Mouse (Mus musculus): Measurements from ENCODE around the gene Efl1. TPM values are rescaled to one million over a fixed set of nuclear protein-coding genes. Genes with fewer than 3 reads are reported as not detected.

Efl1 gene
- polyA plus RNA-seq, 1 experiment from 2014 or later: 17.3 TPM

DNA sequence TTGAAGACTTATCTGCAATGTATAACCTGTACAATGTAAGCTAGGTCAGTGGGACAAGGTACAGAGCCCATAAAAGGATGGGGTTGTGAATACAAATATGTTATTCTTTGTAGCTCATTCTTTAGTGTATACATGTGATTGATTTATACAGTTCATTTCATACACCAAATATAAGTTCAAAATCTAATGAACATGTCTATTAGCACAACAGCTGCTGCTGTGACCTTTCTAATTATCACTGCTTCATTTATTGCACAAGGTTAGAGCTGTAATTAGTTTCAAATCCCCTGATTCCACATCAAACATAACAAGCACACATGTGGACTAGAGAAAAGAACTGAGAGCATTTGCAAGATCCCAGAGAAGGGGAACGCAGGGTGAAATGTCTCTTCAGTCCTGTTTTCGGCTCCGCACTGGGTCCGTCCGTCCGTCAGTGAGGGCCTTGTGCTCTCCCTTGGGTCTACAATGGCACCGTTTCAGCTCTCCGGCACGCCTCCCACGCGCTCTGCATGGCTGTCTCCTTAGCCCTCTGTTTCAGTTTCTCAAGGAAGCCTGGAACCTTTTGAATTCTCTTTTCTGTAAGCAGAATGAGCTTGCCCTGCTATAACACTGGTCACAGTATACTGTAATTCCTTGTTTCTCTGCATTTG lies 94.8 kb downstream of the Efl1 start:
- H3K27ac ChIP-seq (ENCODE audit: low read length): no peak overlapping the region; the same call in 1 of the 2 replicates
- no peaks in the 10 kb centered on the region for H3K9me3 ChIP-seq (replicated peaks; ENCODE audit: control insufficient read depth, low read length, poor library complexity, severe bottlenecking)
- no peak overlapping the region for H3K9ac ChIP-seq (ENCODE audit: low read depth, low read length)
- no peak for ATAC-seq
- no peak overlapping the region for H3K4me3 ChIP-seq (ENCODE audit: low read depth, low read length)
- H3K27me3 ChIP-seq (ENCODE audit: control insufficient read depth, insufficient read depth, low read depth, low read length): no peaks in the 10 kb centered on the region
- H3K4me1 ChIP-seq (ENCODE audit: control insufficient read depth, insufficient read depth, low read length): peaks cover 7% of the 10 kb centered on the region
- peak overlapping the region; percentile 9; the same call in 1 of the 2 replicates for H3K4me2 ChIP-seq (ENCODE audit: low read length)
- no peaks in the 10 kb centered on the region for H3K36me3 ChIP-seq (ENCODE audit: control insufficient read depth, insufficient read depth, low read length)
- 57% methylated on average over 11 of the region's 11 CpGs for WGBS

DNA sequence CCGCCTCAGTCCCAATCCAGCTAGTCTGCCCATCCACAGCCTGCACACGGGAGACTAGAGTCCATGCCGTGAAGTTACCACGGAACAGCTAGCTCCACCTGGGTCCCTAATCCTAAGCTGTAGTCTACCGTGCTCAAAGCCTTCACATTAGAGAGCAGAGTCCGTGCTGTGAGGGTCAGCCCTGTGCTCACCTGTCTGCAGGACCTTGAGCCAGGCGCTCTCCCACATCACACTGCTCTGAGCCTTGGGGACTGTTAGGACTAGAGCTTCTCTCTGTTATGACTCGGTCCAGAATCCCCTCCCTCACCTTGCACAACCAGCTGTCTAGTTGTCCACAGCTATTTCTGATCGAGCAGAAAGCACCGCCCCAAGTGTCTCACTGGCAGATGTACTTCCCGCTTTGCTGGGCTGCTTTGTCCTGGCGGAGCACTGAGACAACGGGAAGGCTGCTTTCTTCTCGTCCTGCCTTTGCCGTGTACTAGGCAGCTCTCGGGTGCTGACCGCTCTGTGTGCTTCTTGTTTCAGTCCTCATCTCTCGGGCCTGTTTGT lies 95.8 kb downstream of the Efl1 start:
- ATAC-seq: no peak
- H3K4me2 ChIP-seq (ENCODE audit: low read length): no peak overlapping the region
- H3K27ac ChIP-seq (ENCODE audit: low read length): no peak overlapping the region
- H3K4me3 ChIP-seq (ENCODE audit: low read depth, low read length): no peak overlapping the region
- H3K9ac ChIP-seq (ENCODE audit: low read depth, low read length): no peak overlapping the region
- H3K4me1 ChIP-seq (ENCODE audit: control insufficient read depth, insufficient read depth, low read length): peaks cover 7% of the 10 kb centered on the region
- H3K36me3 ChIP-seq (ENCODE audit: control insufficient read depth, insufficient read depth, low read length): no peaks in the 10 kb centered on the region
- H3K27me3 ChIP-seq (ENCODE audit: control insufficient read depth, insufficient read depth, low read depth, low read length): no peaks in the 10 kb centered on the region
- no peaks in the 10 kb centered on the region for H3K9me3 ChIP-seq (replicated peaks; ENCODE audit: control insufficient read depth, low read length, poor library complexity, severe bottlenecking)
- 76% methylated on average over 18 of the region's 18 CpGs for WGBS

DNA sequence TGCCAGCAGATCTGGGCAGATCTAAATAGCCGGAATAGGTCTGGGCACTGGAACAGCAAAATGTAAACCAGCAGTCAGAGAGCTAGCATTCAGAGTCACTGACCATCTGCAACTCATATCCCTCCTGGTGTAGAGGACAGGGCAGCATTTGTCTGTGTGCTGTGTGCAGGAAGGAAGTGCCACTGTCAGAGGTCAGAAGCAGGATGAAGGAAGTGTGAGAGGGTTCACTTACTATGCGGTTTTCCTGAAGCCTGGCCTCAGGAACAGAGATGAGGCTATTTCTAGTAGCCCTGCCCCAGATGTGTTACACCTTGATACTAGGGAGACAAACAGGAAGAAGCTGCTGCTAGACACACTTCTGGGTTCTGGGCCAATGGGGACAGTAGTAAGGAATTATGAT lies 100.4 kb downstream of the Efl1 start:
- 89% methylated on average over 2 of the region's 2 CpGs for WGBS
- Histone ChIP-seq H3K4me3 (ENCODE audit: low read depth, low read length) (no peak overlapping the region), H3K4me1 (ENCODE audit: control insufficient read depth, insufficient read depth, low read length) (0 out of 2 replicates have a peak, but pooled peaks cover 2% of the 10 kb centered on the region), H3K27ac (ENCODE audit: low read length) (no peak overlapping the region), H3K4me2 (ENCODE audit: low read length) (no peak overlapping the region), H3K27me3 (ENCODE audit: control insufficient read depth, insufficient read depth, low read depth, low read length) (no peaks in the 10 kb centered on the region), H3K36me3 (ENCODE audit: control insufficient read depth, insufficient read depth, low read length) (peaks cover 3% of the 10 kb centered on the region; the same call in 1 of the 2 replicates), H3K9me3 (replicated peaks; ENCODE audit: control insufficient read depth, low read length, poor library complexity, severe bottlenecking) (no peaks in the 10 kb centered on the region), H3K9ac (ENCODE audit: low read depth, low read length) (no peak overlapping the region)
- ATAC-seq: no peak

DNA sequence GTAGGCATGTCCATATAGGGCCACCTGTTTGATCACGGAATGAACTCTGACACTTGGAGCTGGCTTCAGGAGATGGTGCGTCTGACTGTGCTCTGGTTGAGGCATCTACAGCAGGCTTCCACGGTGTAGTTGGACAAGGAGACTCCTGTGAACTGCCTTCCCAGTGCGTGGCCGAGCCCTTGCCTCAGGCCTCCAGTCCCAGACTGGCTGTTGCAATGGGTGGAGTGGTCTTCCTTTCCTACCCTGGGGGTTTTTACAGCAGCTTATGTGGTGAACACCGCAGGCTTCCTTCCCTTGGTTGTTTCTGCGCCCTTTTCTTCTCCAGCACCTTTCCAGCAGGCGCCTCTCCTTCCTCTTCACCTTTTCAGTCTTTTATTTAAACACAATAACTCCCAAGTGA lies 100.8 kb downstream of the Efl1 start:
- WGBS: 85% methylated on average over 8 of the region's 8 CpGs
- no peak overlapping the region for H3K27ac ChIP-seq (ENCODE audit: low read length)
- H3K27me3 ChIP-seq (ENCODE audit: control insufficient read depth, insufficient read depth, low read depth, low read length): no peaks in the 10 kb centered on the region
- H3K36me3 ChIP-seq (ENCODE audit: control insufficient read depth, insufficient read depth, low read length): peaks cover 3% of the 10 kb centered on the region; the same call in 1 of the 2 replicates
- no peak overlapping the region for H3K4me2 ChIP-seq (ENCODE audit: low read length)
- H3K4me1 ChIP-seq (ENCODE audit: control insufficient read depth, insufficient read depth, low read length): 0 out of 2 replicates have a peak, but pooled peaks cover under 1% of the 10 kb centered on the region
- no peak overlapping the region for H3K4me3 ChIP-seq (ENCODE audit: low read depth, low read length)
- H3K9ac ChIP-seq (ENCODE audit: low read depth, low read length): no peak overlapping the region
- no peak for ATAC-seq
- H3K9me3 ChIP-seq (replicated peaks; ENCODE audit: control insufficient read depth, low read length, poor library complexity, severe bottlenecking): no peaks in the 10 kb centered on the region

DNA sequence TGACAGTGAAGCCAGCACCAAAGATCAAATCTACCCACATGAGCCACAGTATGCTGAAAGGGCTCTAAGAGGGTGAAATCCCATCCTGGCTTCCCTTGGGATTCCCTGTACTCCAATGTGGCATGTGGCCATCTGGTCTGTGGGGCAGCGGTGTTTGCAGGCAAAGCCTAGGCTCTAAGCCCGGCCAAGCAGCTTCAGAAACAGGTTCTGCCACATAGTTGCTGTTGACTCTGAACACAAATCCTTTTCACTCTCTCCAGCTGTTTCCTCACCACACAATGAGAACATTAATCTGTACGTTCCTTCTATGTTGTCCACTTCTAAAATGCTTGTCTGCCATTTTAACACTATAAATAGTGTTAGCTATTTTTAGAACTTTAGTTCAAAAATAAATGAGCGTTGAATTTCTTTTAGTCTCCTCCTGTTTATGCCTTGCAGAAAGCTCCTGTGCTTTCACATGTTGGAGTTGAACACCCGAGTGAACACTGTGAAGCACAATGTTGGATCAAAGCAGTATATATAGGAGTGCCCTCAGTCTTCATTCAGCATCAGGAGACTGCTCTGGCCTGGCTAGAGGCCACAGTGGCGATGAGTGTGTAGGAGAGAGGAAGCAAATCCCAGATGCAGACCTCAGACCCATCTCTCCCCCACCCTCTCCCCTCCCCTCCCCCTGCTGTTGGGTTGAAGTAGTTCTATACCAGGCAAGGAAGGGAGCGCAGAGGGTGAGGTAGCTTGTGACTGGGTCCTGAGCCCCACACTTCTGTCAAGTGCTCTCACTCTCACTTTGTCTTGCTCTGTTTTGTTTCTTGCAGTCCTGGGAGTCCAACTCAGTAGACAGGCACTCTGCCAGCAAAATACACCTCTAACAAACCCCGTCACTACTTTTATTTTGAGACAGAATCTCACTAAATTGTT lies 104.0 kb downstream of the Efl1 start:
- H3K27me3 ChIP-seq (ENCODE audit: control insufficient read depth, insufficient read depth, low read depth, low read length): no peaks in the 10 kb centered on the region

DNA sequence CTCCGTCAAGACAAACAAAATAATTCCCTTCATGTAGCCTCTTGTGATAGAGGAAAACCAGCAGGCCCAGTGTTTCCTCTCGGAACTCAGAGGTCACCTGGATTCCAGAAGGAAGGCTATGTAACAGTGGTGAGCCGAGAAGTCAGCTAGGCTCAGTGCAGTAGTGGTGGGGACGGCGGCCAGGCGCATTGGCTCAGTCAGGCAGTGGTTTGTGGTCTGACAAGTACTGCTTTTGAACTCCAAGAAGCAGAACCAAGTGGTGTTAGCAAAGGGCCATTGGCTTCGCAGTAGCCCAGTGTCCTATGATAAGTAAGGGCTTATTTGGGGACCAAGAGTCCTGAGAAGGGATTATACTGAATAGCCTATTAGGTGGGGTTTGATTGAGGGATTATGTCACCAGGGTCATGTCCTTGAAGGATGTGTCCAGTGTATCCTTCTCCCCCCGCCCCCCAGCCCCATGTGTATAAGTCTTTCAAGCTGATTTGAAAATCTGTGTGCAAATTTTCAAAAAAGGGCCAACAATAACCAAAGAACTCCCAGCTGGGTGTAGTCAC lies 107.3 kb downstream of the Efl1 start:
- H3K27me3 ChIP-seq (ENCODE audit: control insufficient read depth, insufficient read depth, low read depth, low read length): no peaks in the 10 kb centered on the region
- H3K36me3 ChIP-seq (ENCODE audit: control insufficient read depth, insufficient read depth, low read length): peaks cover 6% of the 10 kb centered on the region; the same call in 1 of the 2 replicates
- no peaks in the 10 kb centered on the region for H3K4me1 ChIP-seq (ENCODE audit: control insufficient read depth, insufficient read depth, low read length)
- H3K9ac ChIP-seq (ENCODE audit: low read depth, low read length): no peak overlapping the region
- no peak overlapping the region for H3K4me3 ChIP-seq (ENCODE audit: low read depth, low read length)
- WGBS: 75% methylated on average over 8 of the region's 8 CpGs
- no peaks in the 10 kb centered on the region for H3K9me3 ChIP-seq (replicated peaks; ENCODE audit: control insufficient read depth, low read length, poor library complexity, severe bottlenecking)
- H3K4me2 ChIP-seq (ENCODE audit: low read length): no peak overlapping the region
- no peak for ATAC-seq
- H3K27ac ChIP-seq (ENCODE audit: low read length): no peak overlapping the region

More for the DNA sequence above, 104.0 kb downstream of the Efl1 start:
- ATAC-seq: no peak
- WGBS: 62% methylated on average over 8 of the region's 8 CpGs
- no peak overlapping the region for H3K4me2 ChIP-seq (ENCODE audit: low read length)
- H3K9ac ChIP-seq (ENCODE audit: low read depth, low read length): no peak overlapping the region
- H3K36me3 ChIP-seq (ENCODE audit: control insufficient read depth, insufficient read depth, low read length): peaks cover 6% of the 10 kb centered on the region; the same call in 1 of the 2 replicates
- no peak overlapping the region for H3K27ac ChIP-seq (ENCODE audit: low read length)
- H3K9me3 ChIP-seq (replicated peaks; ENCODE audit: control insufficient read depth, low read length, poor library complexity, severe bottlenecking): no peaks in the 10 kb centered on the region
- no peak overlapping the region for H3K4me3 ChIP-seq (ENCODE audit: low read depth, low read length)
- no peaks in the 10 kb centered on the region for H3K4me1 ChIP-seq (ENCODE audit: control insufficient read depth, insufficient read depth, low read length)

DNA sequence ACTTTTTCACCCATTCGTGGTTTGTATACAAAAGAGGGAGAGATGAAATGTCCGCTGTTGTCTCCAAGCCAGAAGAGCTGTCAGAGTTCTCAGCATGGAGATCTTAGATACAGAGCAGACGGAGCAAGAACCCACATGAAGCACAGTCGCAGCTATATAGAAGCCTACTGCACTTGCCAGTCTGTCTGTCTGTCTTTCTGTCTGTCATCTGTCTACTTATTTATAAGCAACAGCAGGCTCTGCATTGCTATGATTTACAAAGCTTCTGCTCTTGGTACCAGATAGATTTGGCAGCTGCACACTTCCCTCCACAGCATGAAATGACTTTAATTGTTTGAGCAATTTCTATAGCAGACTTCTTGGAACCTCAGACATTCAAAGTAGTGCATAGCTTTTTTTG lies 110.1 kb downstream of the Efl1 start:
- 87% methylated on average over 4 of the region's 4 CpGs for WGBS
- Histone ChIP-seq H3K4me1 (ENCODE audit: control insufficient read depth, insufficient read depth, low read length) (no peaks in the 10 kb centered on the region), H3K36me3 (ENCODE audit: control insufficient read depth, insufficient read depth, low read length) (peaks cover 17% of the 10 kb centered on the region), H3K27me3 (ENCODE audit: control insufficient read depth, insufficient read depth, low read depth, low read length) (no peaks in the 10 kb centered on the region), H3K27ac (ENCODE audit: low read length) (no peak overlapping the region), H3K4me3 (ENCODE audit: low read depth, low read length) (no peak overlapping the region), H3K9me3 (replicated peaks; ENCODE audit: control insufficient read depth, low read length, poor library complexity, severe bottlenecking) (no peaks in the 10 kb centered on the region), H3K4me2 (ENCODE audit: low read length) (no peak overlapping the region), H3K9ac (ENCODE audit: low read depth, low read length) (no peak overlapping the region)
- no peak for ATAC-seq

DNA sequence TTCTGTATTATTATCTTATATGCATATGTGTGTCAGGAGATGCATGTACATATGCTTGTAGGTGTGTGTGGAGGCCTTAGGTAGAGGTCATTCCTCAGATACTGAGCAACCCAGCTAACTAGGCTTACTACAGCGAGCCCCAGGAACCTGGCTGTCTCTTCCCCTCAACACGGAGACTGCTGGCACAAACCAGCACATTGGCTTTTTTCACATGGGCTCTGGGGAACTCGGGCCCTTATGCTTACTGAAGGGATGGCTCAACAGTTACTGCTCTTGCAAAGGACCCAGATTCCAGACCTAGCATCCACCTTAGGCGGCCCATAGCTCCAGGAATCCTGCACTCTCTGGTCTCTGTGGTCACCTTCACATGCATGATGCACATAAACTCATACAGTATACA lies 110.7 kb downstream of the Efl1 start:
- Histone ChIP-seq H3K27me3 (ENCODE audit: control insufficient read depth, insufficient read depth, low read depth, low read length) (no peaks in the 10 kb centered on the region), H3K36me3 (ENCODE audit: control insufficient read depth, insufficient read depth, low read length) (peaks cover 18% of the 10 kb centered on the region), H3K4me3 (ENCODE audit: low read depth, low read length) (no peak overlapping the region), H3K4me1 (ENCODE audit: control insufficient read depth, insufficient read depth, low read length) (no peaks in the 10 kb centered on the region), H3K9me3 (replicated peaks; ENCODE audit: control insufficient read depth, low read length, poor library complexity, severe bottlenecking) (no peaks in the 10 kb centered on the region), H3K9ac (ENCODE audit: low read depth, low read length) (no peak overlapping the region), H3K4me2 (ENCODE audit: low read length) (no peak overlapping the region), H3K27ac (ENCODE audit: low read length) (no peak overlapping the region)
- no peak for ATAC-seq
- 92% methylated on average over 4 of the region's 4 CpGs for WGBS
